Mouse (Mus musculus) forebrain, embryonic 14.5 days (tissue): ENCODE measurements around the gene Ksr1. TPM values are rescaled to one million over a fixed set of nuclear protein-coding genes. Genes with fewer than 3 reads are reported as not detected.

ENCODE experiments used
- ATAC-seq: fragments of 200-750 bp; cut with Nextera tagmentation; 2 replicates; pipeline ENCODE4 v1.8.0; 2017; ENCODE audit warnings: mild to moderate bottlenecking, moderate library complexity
- DNase-seq: peaks from one replicate; pipeline ENCODE4 v3.0.0-alpha.2; 2015; ENCODE audit warnings: low spot score
- H3K27ac ChIP-seq: fragments of 300-500 bp; sonication (generic); 2 replicates; pipeline ENCODE4 v1.5.1; 2014; ENCODE audit warnings: low read depth, mild to moderate bottlenecking, control low read depth, low read length, moderate library complexity
- H3K27me3 ChIP-seq: fragments of 300-500 bp; sonication (generic); replicated peaks from 2 replicates; pipeline ENCODE4 v1.6.1; 2014; ENCODE audit warnings: low read length, control low read depth, mixed read lengths; ENCODE audit not compliant: control insufficient read depth, insufficient read depth
- H3K36me3 ChIP-seq: fragments of 300-500 bp; sonication (generic); 2 replicates; pipeline ENCODE4 v1.6.1; 2014; ENCODE audit warnings: low read length, control low read depth; ENCODE audit not compliant: control insufficient read depth, insufficient read depth
- H3K4me1 ChIP-seq: fragments of 300-500 bp; sonication (generic); 2 replicates; pipeline ENCODE4 v1.6.1; 2014; ENCODE audit warnings: antibody characterized with exemption, low read length, control low read depth; ENCODE audit not compliant: control insufficient read depth, insufficient read depth
- H3K4me2 ChIP-seq: fragments of 300-500 bp; sonication (generic); 2 replicates; pipeline ENCODE4 v1.6.1; 2014; ENCODE audit warnings: mild to moderate bottlenecking, control low read depth, low read length
- H3K4me3 ChIP-seq: fragments of 300-500 bp; sonication (generic); 2 replicates; pipeline ENCODE4 v1.5.1; 2014; ENCODE audit warnings: low read depth, low read length, control low read depth
- H3K9ac ChIP-seq: fragments of 300-500 bp; sonication (generic); 2 replicates; pipeline ENCODE4 v1.6.1; 2014; ENCODE audit warnings: mild to moderate bottlenecking, low read length, control low read depth, moderate library complexity
- H3K9me3 ChIP-seq: fragments of 300-500 bp; sonication (generic); replicated peaks from 2 replicates; pipeline ENCODE4 v1.6.1; 2016; ENCODE audit warnings: low read length, control low read depth, mixed read lengths; ENCODE audit not compliant: control insufficient read depth
- WGBS: fragments of 180-500 bp; shearing (Covaris S2); extraction: QIAGEN DNeasy Blood & Tissue Kit; methylation state at CpG from one replicate; pipeline ENCODE4 v1.1.7; 2014; 5-methylcytosine and 5-hydroxymethylcytosine counted together
- polyA plus RNA-seq: library from polyadenylated mRNA; unstranded; fragments of >200 nt; fragmentation: Nextera tagmentation; extraction: Ambion mirVana; gene quantifications from 2 replicates; pipeline ENCODE4 v1.2.1, GENCODE M21; 2014

The Ksr1 gene
- polyA plus RNA-seq, 1 experiment from 2014 or later = 4.7 TPM

GRCm38 (mm10) chr11:79018954-79019704 is 127.1 kb downstream of the Ksr1 start:
- H3K9ac ChIP-seq = no peak overlapping the region
- no peaks in the 10 kb centered on the region for H3K4me1 ChIP-seq
- H3K4me3 ChIP-seq = no peak overlapping the region
- H3K36me3 ChIP-seq = peaks cover 34% of the 10 kb centered on the region
- no peaks in the 10 kb centered on the region for H3K27me3 ChIP-seq
- ATAC-seq (no peak), DNase-seq (peak; percentile 76)
- H3K4me2 ChIP-seq = no peak overlapping the region
- H3K9me3 ChIP-seq = no peaks in the 10 kb centered on the region
- 49% methylated on average over 11 of the region's 11 CpGs for WGBS
- no peak overlapping the region for H3K27ac ChIP-seq

GRCm38 (mm10) chr11:79017161-79017606 is 129.0 kb downstream of the Ksr1 start:
- WGBS = 83% methylated on average over 7 of the region's 7 CpGs
- DNase-seq (no peak), ATAC-seq (no peak)
- Histone ChIP-seq H3K4me3 (no peak overlapping the region), H3K27ac (no peak overlapping the region), H3K9me3 (no peaks in the 10 kb centered on the region), H3K27me3 (no peaks in the 10 kb centered on the region), H3K9ac (no peak overlapping the region), H3K4me1 (no peaks in the 10 kb centered on the region), H3K36me3 (peaks cover 33% of the 10 kb centered on the region), H3K4me2 (no peak overlapping the region)

GRCm38 (mm10) chr11:79016236-79016635 is 130.0 kb downstream of the Ksr1 start:
- H3K9ac ChIP-seq = no peak overlapping the region
- 59% methylated on average over 12 of the region's 12 CpGs for WGBS
- no peaks in the 10 kb centered on the region for H3K27me3 ChIP-seq
- H3K27ac ChIP-seq = no peak overlapping the region
- no peak overlapping the region for H3K4me3 ChIP-seq
- no peaks in the 10 kb centered on the region for H3K9me3 ChIP-seq
- DNase-seq (no peak), ATAC-seq (no peak)
- no peaks in the 10 kb centered on the region for H3K4me1 ChIP-seq
- peaks cover 33% of the 10 kb centered on the region for H3K36me3 ChIP-seq
- no peak overlapping the region for H3K4me2 ChIP-seq

- Histone ChIP-seq H3K27me3 (no peaks in the 10 kb centered on the region), H3K9me3 (no peaks in the 10 kb centered on the region), H3K4me2 (no peak overlapping the region), H3K36me3 (peaks cover 28% of the 10 kb centered on the region), H3K4me1 (no peaks in the 10 kb centered on the region), H3K4me3 (no peak overlapping the region), H3K27ac (no peak overlapping the region), H3K9ac (no peak overlapping the region)
- WGBS = 92% methylated on average over 24 of the region's 24 CpGs
- no peak for ATAC-seq
- DNase-seq = no peak
These were observed 130.5 kb downstream of the Ksr1 start for GRCm38 (mm10) chr11:79015660-79016215.

GRCm38 (mm10) chr11:79014602-79015325 is 131.4 kb downstream of the Ksr1 start:
- ATAC-seq (no peak), DNase-seq (no peak)
- 79% methylated on average over 15 of the region's 15 CpGs for WGBS
- Histone ChIP-seq H3K4me3 (no peak overlapping the region), H3K27ac (no peak overlapping the region), H3K9me3 (no peaks in the 10 kb centered on the region), H3K4me2 (no peak overlapping the region), H3K27me3 (no peaks in the 10 kb centered on the region), H3K9ac (no peak overlapping the region), H3K4me1 (no peaks in the 10 kb centered on the region), H3K36me3 (peaks cover 21% of the 10 kb centered on the region)

- no peak for ATAC-seq
- Histone ChIP-seq H3K27me3 (no peaks in the 10 kb centered on the region), H3K4me3 (no peak overlapping the region), H3K9me3 (no peaks in the 10 kb centered on the region), H3K27ac (no peak overlapping the region), H3K4me2 (no peak overlapping the region), H3K4me1 (no peaks in the 10 kb centered on the region), H3K9ac (no peak overlapping the region), H3K36me3 (peaks cover 16% of the 10 kb centered on the region)
- no peak for DNase-seq
- WGBS = 75% methylated on average over 9 of the region's 9 CpGs
These were observed 132.4 kb downstream of the Ksr1 start for GRCm38 (mm10) chr11:79013806-79014205.

- H3K9me3 ChIP-seq = no peaks in the 10 kb centered on the region
- DNase-seq (no peak), ATAC-seq (no peak)
- H3K36me3 ChIP-seq = peaks cover 12% of the 10 kb centered on the region
- no peak overlapping the region for H3K27ac ChIP-seq
- no peak overlapping the region for H3K4me3 ChIP-seq
- H3K4me1 ChIP-seq = no peaks in the 10 kb centered on the region
- no peak overlapping the region for H3K9ac ChIP-seq
- no peak overlapping the region for H3K4me2 ChIP-seq
- no peaks in the 10 kb centered on the region for H3K27me3 ChIP-seq
These were observed 133.2 kb downstream of the Ksr1 start for GRCm38 (mm10) chr11:79013056-79013455.

- Histone ChIP-seq H3K4me1 (no peaks in the 10 kb centered on the region), H3K9me3 (no peaks in the 10 kb centered on the region), H3K4me3 (no peak overlapping the region), H3K27ac (no peak overlapping the region), H3K4me2 (no peak overlapping the region), H3K9ac (no peak overlapping the region), H3K27me3 (no peaks in the 10 kb centered on the region), H3K36me3 (peaks cover 12% of the 10 kb centered on the region)
- 98% methylated on average over 2 of the region's 2 CpGs for WGBS
- ATAC-seq (no peak), DNase-seq (no peak)
These were observed 133.7 kb downstream of the Ksr1 start for GRCm38 (mm10) chr11:79012529-79012928.

- no peak for ATAC-seq
- no peak overlapping the region for H3K9ac ChIP-seq
- H3K4me2 ChIP-seq = no peak overlapping the region
- H3K9me3 ChIP-seq = no peaks in the 10 kb centered on the region
- no peaks in the 10 kb centered on the region for H3K4me1 ChIP-seq
- H3K36me3 ChIP-seq = no peaks in the 10 kb centered on the region
- H3K27me3 ChIP-seq = no peaks in the 10 kb centered on the region
- WGBS = 87% methylated on average over 7 of the region's 7 CpGs
- DNase-seq = no peak
- H3K27ac ChIP-seq = no peak overlapping the region
- H3K4me3 ChIP-seq = no peak overlapping the region
These were observed 137.3 kb downstream of the Ksr1 start for GRCm38 (mm10) chr11:79008891-79009290.
